ENCODE assay signal across 22 mouse cellular contexts in genomic region chr1:89786793-89787192, GRCm38 (mm10).
DNase-seq lines count a peak whose midpoint lies in the region; ATAC-seq lines count a peak whose summit lies in the region.
"Had no signal": no experiment of that assay in that cellular context is flagged by ENCODE, and none has a peak within 500 bp of the region (broad histone marks: within the 10 kb centered on the region; RNA-seq: fewer than 3 reads in every experiment).

No protein-coding gene starts in this region.

- intact Hi-C loops in heart, postnatal 36 days (cut with DNase I), result no loop called here

- ATAC-seq in common myeloid progenitor, adult 5-6 weeks (replicated peaks; ENCODE audit: low read depth, poor library complexity, severe bottlenecking), result peak; percentile 94
- peak; percentile 62 to 88 for ATAC-seq in hematopoietic stem cell, adult 5-6 weeks (replicated peaks in 1 of 2; ENCODE audit: insufficient read depth in 1 of 2, low FRiP score in 2 of 2, low TSS enrichment in 1 of 2, low read depth in 1 of 2, poor library complexity in 2 of 2, severe bottlenecking in 2 of 2)
- ATAC-seq: activated CD4-positive, CD25-positive, alpha-beta regulatory T cell, adult 4 months; forebrain, embryonic 14.5 days; forebrain, embryonic 16.5 days; Patski had no signal

- DNase-seq in 416B (ENCODE audit: low read depth), result peak; percentile 84
- peak; percentile 7 for DNase-seq in Muller cell, postnatal 12 days (ENCODE audit: inconsistent ontology term)
- no peak for DNase-seq in thymus, postnatal 10 days (ENCODE audit: low spot score in 2 of 2)
- no peak for DNase-seq in embryo, embryonic 11 days
- DNase-seq in heart, adult 8-10 months (ENCODE audit: low spot score), result no peak
- DNase-seq in heart, postnatal 36 days, result no peak
- DNase-seq: adrenal gland, adult 8-10 months; adrenal gland, postnatal 14 days; adrenal gland, postnatal 36 days; B cell, adult 2 months; cerebellum, adult 11 months; cerebellum, adult 18-20 months; cerebellum, adult 8-10 months; cerebellum, adult 9-11 months; cerebellum, postnatal 14 days; cerebellum, postnatal 36 days had no signal

Comparison
In these comparisons a context has a peak if more than half of its experiments do, and no peak if none do; other contexts are left out.
1. DNase-seq: peak in 416B (single experiment) and Muller cell, postnatal 12 days (single experiment); none in thymus, postnatal 10 days (0 of 2), embryo, embryonic 11 days (single experiment), heart, adult 8-10 months (single experiment) and heart, postnatal 36 days (0 of 2).